Mouse (Mus musculus) lung, postnatal 0 days (tissue): ENCODE data around the gene Clip4. TPM values are rescaled to one million over a fixed set of nuclear protein-coding genes. Genes with fewer than 3 reads are reported as not detected.

Source experiments
- ATAC-seq: fragments of 200-750 bp; cut with Nextera tagmentation; 2 replicates; pipeline ENCODE4 v1.8.0; 2017; ENCODE audit warnings: moderate library complexity
- DNase-seq: peaks from one replicate; pipeline ENCODE4 v3.0.0-alpha.2; 2016; ENCODE audit warnings: low spot score
- H3K27ac ChIP-seq: fragments of 300-500 bp; sonication (generic); 2 replicates; pipeline ENCODE4 v1.5.1; 2014; ENCODE audit warnings: antibody characterized with exemption, mild to moderate bottlenecking, low read length, mixed read lengths
- H3K27me3 ChIP-seq: fragments of 300-500 bp; sonication (generic); replicated peaks from 2 replicates; pipeline ENCODE4 v1.6.1; 2014; ENCODE audit warnings: low read length, mixed read lengths; ENCODE audit not compliant: insufficient read depth
- H3K36me3 ChIP-seq: fragments of 300-500 bp; sonication (generic); 2 replicates; pipeline ENCODE4 v1.6.1; 2014; ENCODE audit warnings: low read length, mixed read lengths; ENCODE audit not compliant: insufficient read depth
- H3K4me1 ChIP-seq: fragments of 300-500 bp; sonication (generic); 2 replicates; pipeline ENCODE4 v1.6.1; 2014; ENCODE audit warnings: antibody characterized with exemption, low read depth, low read length, mixed read lengths; ENCODE audit not compliant: insufficient read depth
- H3K4me2 ChIP-seq: fragments of 300-500 bp; sonication (generic); replicated peaks from 2 replicates; pipeline ENCODE4 v1.6.1; 2014; ENCODE audit warnings: low read depth, mild to moderate bottlenecking, low read length, moderate library complexity, mixed read lengths
- H3K4me3 ChIP-seq: fragments of 300-500 bp; sonication (generic); 2 replicates; pipeline ENCODE4 v1.5.1; 2014; ENCODE audit warnings: low read depth, low read length
- H3K9ac ChIP-seq: fragments of 300-500 bp; sonication (generic); replicated peaks from 2 replicates; pipeline ENCODE4 v1.6.1; 2014; ENCODE audit warnings: low read depth, mild to moderate bottlenecking
- H3K9me3 ChIP-seq: fragments of 300-500 bp; sonication (generic); 2 replicates; pipeline ENCODE4 v1.6.1; 2016; ENCODE audit warnings: low read length, mixed read lengths
- CTCF ChIP-seq: IDR thresholded peaks from 2 replicates; pipeline ENCODE4 v1.5.1; 2016; ENCODE audit warnings: antibody characterized with exemption, mild to moderate bottlenecking
- EP300 ChIP-seq: IDR thresholded peaks from 2 replicates; pipeline ENCODE4 v1.6.1; 2016; ENCODE audit warnings: antibody characterized with exemption, mild to moderate bottlenecking, control low read depth
- WGBS: fragments of 180-500 bp; shearing (Covaris S2); extraction: QIAGEN DNeasy Blood & Tissue Kit; methylation state at CpG from one replicate; pipeline ENCODE4 v1.1.7; 2014; 5-methylcytosine and 5-hydroxymethylcytosine counted together
- polyA plus RNA-seq: library from polyadenylated mRNA; unstranded; fragments of >200 nt; fragmentation: Nextera tagmentation; extraction: Ambion mirVana; gene quantifications from 2 replicates; pipeline ENCODE4 v1.2.1, GENCODE M21; 2015

Gene Clip4
- polyA plus RNA-seq, 1 experiment from 2014 or later: 25.8 TPM

DNA sequence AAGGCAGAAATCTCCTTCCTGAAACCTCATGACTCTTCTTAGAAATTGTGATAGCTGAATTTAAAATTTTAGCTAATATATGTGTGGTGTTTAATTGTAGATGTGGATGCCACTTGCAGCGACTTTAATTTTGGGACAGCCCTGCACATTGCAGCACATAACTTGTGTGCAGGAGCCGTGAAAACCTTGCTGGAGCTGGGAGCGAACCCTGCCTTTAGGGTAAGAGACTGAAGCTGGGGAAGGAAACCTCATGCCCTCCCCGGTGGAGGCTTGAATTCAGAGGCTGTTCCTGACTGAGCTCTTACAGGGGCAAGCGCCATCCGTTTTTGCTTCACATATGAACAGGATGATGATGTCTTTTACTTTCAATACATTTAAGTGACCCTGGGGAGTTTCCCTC lies 35.2 kb downstream of the Clip4 start:
- WGBS: 79% methylated on average over 6 of the region's 6 CpGs
- Histone ChIP-seq H3K9ac (no peak overlapping the region), H3K36me3 (no peaks in the 10 kb centered on the region), H3K4me3 (no peak overlapping the region), H3K9me3 (no peaks in the 10 kb centered on the region), H3K27ac (no peak overlapping the region), H3K4me1 (no peaks in the 10 kb centered on the region), H3K4me2 (no peak overlapping the region), H3K27me3 (no peaks in the 10 kb centered on the region)
- ATAC-seq (no peak), DNase-seq (no peak)
- no peak for TF ChIP-seq CTCF
- TF ChIP-seq EP300: no peak

- Histone ChIP-seq H3K4me1 (no peaks in the 10 kb centered on the region), H3K27ac (no peak overlapping the region), H3K36me3 (no peaks in the 10 kb centered on the region), H3K4me3 (no peak overlapping the region), H3K27me3 (no peaks in the 10 kb centered on the region), H3K9me3 (no peaks in the 10 kb centered on the region), H3K9ac (no peak overlapping the region), H3K4me2 (no peak overlapping the region)
- no peak for DNase-seq
- no peak for TF ChIP-seq EP300
- TF ChIP-seq CTCF: no peak
- 76% methylated on average over 4 of the region's 4 CpGs for WGBS
- ATAC-seq: no peak
Observed at GRCm38 (mm10) chr17:71803876-71804275, 35.6 kb downstream of the Clip4 start.

DNA sequence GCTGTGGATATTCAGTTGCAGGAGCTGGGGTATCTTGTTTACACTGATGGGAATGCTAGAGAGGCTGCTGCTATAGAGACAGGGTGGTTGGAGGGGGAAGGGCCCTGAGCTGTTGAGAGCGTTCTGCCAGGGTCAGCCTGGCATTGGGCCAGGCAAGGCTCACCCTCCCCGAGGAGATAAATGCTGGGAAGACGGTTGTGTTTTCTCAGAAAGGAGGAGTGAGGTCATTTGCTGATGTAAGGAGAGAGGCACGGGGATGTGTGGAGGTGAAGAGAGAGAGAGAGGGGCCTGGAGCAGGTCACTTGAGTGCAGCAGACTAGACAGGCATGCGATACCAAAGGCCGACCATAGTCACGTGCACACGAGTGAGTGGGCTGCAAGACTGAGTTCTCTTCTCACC lies 42.8 kb downstream of the Clip4 start:
- DNase-seq (peak; percentile 34), ATAC-seq (peak; percentile 49)
- Histone ChIP-seq H3K27ac (no peak overlapping the region), H3K4me1 (no peaks in the 10 kb centered on the region), H3K4me2 (no peak overlapping the region), H3K9me3 (no peaks in the 10 kb centered on the region), H3K36me3 (no peaks in the 10 kb centered on the region), H3K9ac (no peak overlapping the region), H3K4me3 (no peak overlapping the region), H3K27me3 (no peaks in the 10 kb centered on the region)
- WGBS: 35% methylated on average over 8 of the region's 8 CpGs
- no peak for TF ChIP-seq CTCF

- Histone ChIP-seq H3K27me3 (no peaks in the 10 kb centered on the region), H3K4me1 (no peaks in the 10 kb centered on the region), H3K36me3 (no peaks in the 10 kb centered on the region), H3K27ac (no peak overlapping the region), H3K4me3 (no peak overlapping the region), H3K9me3 (no peaks in the 10 kb centered on the region), H3K9ac (no peak overlapping the region), H3K4me2 (no peak overlapping the region)
- TF ChIP-seq CTCF (no peak), EP300 (no peak)
- WGBS: 81% methylated on average over 8 of the region's 8 CpGs
- no peak for DNase-seq
- no peak for ATAC-seq
Observed at GRCm38 (mm10) chr17:71816136-71816864, 48.0 kb downstream of the Clip4 start.

- Histone ChIP-seq H3K9ac (no peak overlapping the region), H3K36me3 (no peaks in the 10 kb centered on the region), H3K4me1 (no peaks in the 10 kb centered on the region), H3K27ac (no peak overlapping the region), H3K9me3 (no peaks in the 10 kb centered on the region), H3K27me3 (no peaks in the 10 kb centered on the region), H3K4me3 (no peak overlapping the region), H3K4me2 (no peak overlapping the region)
- ATAC-seq (no peak), DNase-seq (no peak)
- TF ChIP-seq EP300 (no peak), CTCF (no peak)
- 75% methylated on average over 8 of the region's 8 CpGs for WGBS
Observed at GRCm38 (mm10) chr17:71823622-71824306, 55.5 kb downstream of the Clip4 start.

DNA sequence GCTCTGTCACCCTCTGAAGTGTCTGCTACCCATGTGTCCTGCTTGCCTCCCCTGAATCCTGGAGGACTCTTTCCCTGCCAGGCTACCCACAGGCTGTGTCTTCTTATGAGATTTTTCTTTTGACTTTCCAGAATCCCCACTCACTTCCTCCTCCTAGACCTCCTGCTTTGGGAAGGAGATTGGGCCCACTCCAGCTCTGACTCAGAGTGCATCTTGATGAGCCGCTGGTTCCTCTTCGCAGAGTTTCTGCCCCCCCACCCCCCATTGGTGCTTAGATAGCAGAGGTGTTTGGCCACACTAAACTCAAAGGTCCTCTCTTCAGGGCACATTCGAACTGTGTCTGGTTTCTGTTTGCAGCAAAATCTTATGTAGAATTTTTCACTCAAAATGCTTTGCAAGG lies 58.3 kb downstream of the Clip4 start:
- Histone ChIP-seq H3K4me3 (no peak overlapping the region), H3K27ac (no peak overlapping the region), H3K9me3 (no peaks in the 10 kb centered on the region), H3K36me3 (no peaks in the 10 kb centered on the region), H3K4me2 (no peak overlapping the region), H3K27me3 (no peaks in the 10 kb centered on the region), H3K4me1 (no peaks in the 10 kb centered on the region), H3K9ac (no peak overlapping the region)
- ATAC-seq (no peak), DNase-seq (no peak)
- 35% methylated on average over 3 of the region's 3 CpGs for WGBS
- TF ChIP-seq CTCF: no peak
- no peak for TF ChIP-seq EP300
